Mouse (Mus musculus): Measurements from ENCODE around the gene Chmp6.

- TF ChIP-seq CTCF (IDR thresholded peaks at IDR 0.05; ENCODE audit: extremely low read depth, insufficient read depth, low read length) (no peak), POLR2A (IDR thresholded peaks at IDR 0.05; ENCODE audit: extremely low read depth, insufficient read depth, low read length) (no peak)
These were observed 42.1 kb upstream of the Chmp6 start for GRCm38 (mm10) chr11:119871141-119871540.
